Comparison of ENCODE assay signal across 30 mouse cellular contexts in the genomic region with DNA sequence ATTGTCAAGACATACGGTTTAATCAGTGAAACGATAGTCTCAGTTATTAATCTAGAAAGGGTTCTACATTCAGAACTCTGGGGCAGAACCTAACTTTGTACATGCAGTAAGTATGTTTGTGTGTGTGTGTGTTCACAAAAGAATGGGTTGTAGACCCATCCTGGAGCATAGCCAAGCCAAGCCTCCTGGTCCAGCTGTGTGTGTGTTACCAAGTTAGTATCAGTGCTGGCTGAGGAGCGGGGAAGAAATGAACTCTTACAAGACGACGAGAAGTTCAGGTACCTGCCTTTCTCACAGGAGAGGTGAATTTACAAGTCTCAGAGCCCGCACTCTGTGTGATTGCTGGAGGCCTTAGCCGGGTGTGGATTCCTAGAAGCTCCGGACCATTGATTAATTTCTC. TPM values are rescaled to one million over a fixed set of nuclear protein-coding genes. Genes with fewer than 3 reads are reported as not detected.
"Had no signal": no experiment of that assay in that cellular context is flagged by ENCODE, and none has a peak within 500 bp of the region (broad histone marks: within the 10 kb centered on the region; RNA-seq: fewer than 3 reads in every experiment).

No protein-coding gene starts in this region.

- H3K27me3 ChIP-seq: limb, embryonic 12.5 days; limb, embryonic 13.5 days; limb, embryonic 15.5 days; liver, embryonic 12.5 days; liver, embryonic 13.5 days; liver, embryonic 15.5 days; lung, embryonic 15.5 days; megakaryocyte, embryonic 14.5 days; midbrain, embryonic 12.5 days; midbrain, embryonic 13.5 days; midbrain, embryonic 15.5 days had no signal

- H3K4me3 ChIP-seq: left cerebral cortex, adult 2 months; limb, embryonic 10.5 days; limb, embryonic 12.5 days; limb, embryonic 13.5 days; limb, embryonic 15.5 days; liver, embryonic 12.5 days; liver, embryonic 13.5 days; liver, embryonic 15.5 days; lung, embryonic 15.5 days; megakaryocyte, embryonic 14.5 days; midbrain, embryonic 10.5 days; midbrain, embryonic 12.5 days; midbrain, embryonic 13.5 days; midbrain, embryonic 15.5 days; myocyte had no signal

- H3K4me2 ChIP-seq: limb, embryonic 12.5 days; limb, embryonic 13.5 days; limb, embryonic 15.5 days; liver, embryonic 11.5 days; liver, embryonic 12.5 days; liver, embryonic 13.5 days; liver, embryonic 15.5 days; lung, embryonic 14.5 days; lung, embryonic 15.5 days; midbrain, embryonic 11.5 days; midbrain, embryonic 12.5 days; midbrain, embryonic 13.5 days; midbrain, embryonic 15.5 days had no signal

- H3K36me3 ChIP-seq: limb, embryonic 13.5 days; limb, embryonic 15.5 days; liver, embryonic 15.5 days; lung, embryonic 15.5 days; midbrain, embryonic 12.5 days; midbrain, embryonic 13.5 days; midbrain, embryonic 15.5 days had no signal

- H3K9me3 ChIP-seq: limb, embryonic 10.5 days; limb, embryonic 12.5 days; limb, embryonic 13.5 days; limb, embryonic 15.5 days; liver, embryonic 12.5 days; liver, embryonic 13.5 days; liver, embryonic 15.5 days; lung, embryonic 15.5 days; megakaryocyte, embryonic 14.5 days; midbrain, embryonic 10.5 days; midbrain, embryonic 12.5 days; midbrain, embryonic 13.5 days; midbrain, embryonic 15.5 days had no signal

- DNase-seq: left cerebral cortex, postnatal 4 days; liver; liver, embryonic 13.5 days; liver, postnatal 0 days; lung, adult 18-20 months; lung, adult 2 months; lung, embryonic 14.5 days; lung, postnatal 14 days; lung, postnatal 36 days; midbrain, embryonic 14.5 days had no signal

- H3K4me1 ChIP-seq: limb, embryonic 10.5 days; limb, embryonic 12.5 days; midbrain, embryonic 10.5 days; midbrain, embryonic 12.5 days; midbrain, embryonic 13.5 days had no signal

- H3K27ac ChIP-seq: left cerebral cortex, adult 2 months; limb, embryonic 10.5 days; limb, embryonic 12.5 days; limb, embryonic 13.5 days; limb, embryonic 15.5 days; liver, embryonic 12.5 days; liver, embryonic 13.5 days; liver, embryonic 14.5 days; liver, embryonic 15.5 days; lung, embryonic 15.5 days; macrophage; midbrain, embryonic 10.5 days; midbrain, embryonic 12.5 days; midbrain, embryonic 13.5 days; midbrain, embryonic 15.5 days had no signal

- ATAC-seq: liver, embryonic 12.5 days; liver, postnatal 0 days; lung, postnatal 0 days; midbrain, embryonic 13.5 days; midbrain, embryonic 15.5 days; midbrain, embryonic 16.5 days had no signal

- H3K9ac ChIP-seq: limb, embryonic 12.5 days; limb, embryonic 13.5 days; limb, embryonic 15.5 days; liver, embryonic 12.5 days; liver, embryonic 13.5 days; liver, embryonic 14.5 days; liver, embryonic 15.5 days; liver, postnatal 0 days; lung, embryonic 14.5 days; lung, embryonic 15.5 days; midbrain, embryonic 12.5 days; midbrain, embryonic 13.5 days; midbrain, embryonic 15.5 days had no signal

RNA-seq across cellular contexts. Expression of a gene that starts 26.1 kb away (rescaled TPM):
- total RNA-seq: left cerebral cortex, adult 2 months had no signal
